In the genomic region with DNA sequence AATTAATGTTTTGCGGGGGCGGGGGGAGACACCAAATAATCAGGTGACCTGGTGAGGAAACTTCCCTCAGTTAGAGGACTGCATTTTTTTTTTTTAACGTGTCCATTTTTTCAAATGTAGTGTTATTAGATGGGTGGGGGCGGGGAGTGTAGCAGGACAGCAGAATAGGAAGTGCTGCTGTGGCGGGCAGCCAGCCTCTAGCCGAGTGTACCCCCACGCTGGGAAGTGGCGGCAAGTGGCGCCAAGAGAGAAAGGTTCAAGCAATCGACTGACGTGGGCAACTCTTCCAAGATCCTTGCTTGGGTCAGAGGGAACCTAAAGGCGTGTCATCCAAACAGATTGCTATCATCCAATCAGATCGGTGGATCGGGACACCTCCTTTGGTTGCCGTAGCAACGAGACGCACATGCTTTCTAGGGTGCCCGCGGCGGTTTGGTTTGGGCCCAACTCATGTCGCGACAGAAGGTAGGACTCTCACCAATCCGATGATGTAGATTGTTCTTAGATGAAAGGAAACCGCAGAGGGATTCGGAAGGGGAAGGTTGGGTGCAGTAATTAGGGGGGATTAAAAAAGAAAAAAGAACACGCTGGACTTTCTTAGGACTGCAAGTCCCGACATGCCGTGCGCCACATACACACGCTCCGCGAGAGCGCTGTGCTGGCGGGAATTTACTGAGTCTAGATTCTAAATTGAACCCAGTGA, we compare ENCODE assay signal across 2 mouse cellular contexts.
TF ChIP-seq lines count a peak whose summit lies in the region.

A gene (plus strand): TSS at position 395 of the 703 bp plus-strand sequence.

TF ChIP-seq in CH12.LX, 34 proteins besides CTCF, POLR2A, EP300 and RAD21 (continued from another document):
- 0 out of 2 replicates have a peak, but pooled peaks have one; percentile 20 for TF ChIP-seq MEF2A (IDR thresholded peaks at IDR 0.05; ENCODE audit: borderline replicate concordance, low read depth, low read length)
- peak; percentile 81; the same call in 1 of the 2 replicates for TF ChIP-seq KAT2A (IDR thresholded peaks at IDR 0.05; ENCODE audit: insufficient replicate concordance, low read length)
- peak; percentile 89 for TF ChIP-seq MYC (IDR thresholded peaks at IDR 0.05; ENCODE audit: low read depth, low read length)
- peak; percentile 96 for TF ChIP-seq E2F4 (IDR thresholded peaks at IDR 0.05; ENCODE audit: insufficient replicate concordance, low read depth, low read length)
- TF ChIP-seq POLR2AphosphoS2 (IDR thresholded peaks at IDR 0.05; ENCODE audit: low read depth, low read length): no peak
- peak; percentile 99 for TF ChIP-seq MXI1 (IDR thresholded peaks at IDR 0.05; ENCODE audit: low read depth, low read length)
- TF ChIP-seq ELF1 (IDR thresholded peaks at IDR 0.05; ENCODE audit: low read depth, low read length): peak; percentile 7; the same call in 1 of the 2 replicates
- TF ChIP-seq SIN3A (IDR thresholded peaks at IDR 0.05; ENCODE audit: low read length): peak; percentile 98
- peak; percentile 97 for TF ChIP-seq CHD2 (IDR thresholded peaks at IDR 0.05; ENCODE audit: low read length)
- no peak for TF ChIP-seq BHLHE40 (IDR thresholded peaks at IDR 0.05; ENCODE audit: low read depth, low read length)

TF ChIP-seq in myocyte, 11 proteins besides CTCF, POLR2A, EP300 and RAD21 (continued from another document):
- TF ChIP-seq POLR2AphosphoS2 (IDR thresholded peaks at IDR 0.05; ENCODE audit: insufficient read length, low read depth) (no peak), REST (IDR thresholded peaks at IDR 0.05; ENCODE audit: insufficient read depth, insufficient read length) (no peak), TCF12 (IDR thresholded peaks at IDR 0.05; ENCODE audit: insufficient read depth, poor library complexity, severe bottlenecking) (no peak), MYOD1 (IDR thresholded peaks at IDR 0.05; ENCODE audit: control insufficient read depth in 1 of 3, insufficient read length in 2 of 3, low read depth in 2 of 3) (no peak), USF1 (IDR thresholded peaks at IDR 0.05; ENCODE audit: low read depth) (no peak), TCF3 (IDR thresholded peaks at IDR 0.05; ENCODE audit: insufficient read length, low read depth) (no peak), SRF (IDR thresholded peaks at IDR 0.05; ENCODE audit: control insufficient read depth, insufficient read length, low read depth) (no peak)
